Mouse (Mus musculus): ENCODE results near the gene BC035044.
A peak's percentile ranks its signal among the peaks of the same experiment; 100 is the strongest.
"Not testable (repeated sequence)": the region's sequence is repeated elsewhere in the genome, so short reads cannot be mapped to it uniquely, and the experiment has no call there.

The BC035044 gene

DNA sequence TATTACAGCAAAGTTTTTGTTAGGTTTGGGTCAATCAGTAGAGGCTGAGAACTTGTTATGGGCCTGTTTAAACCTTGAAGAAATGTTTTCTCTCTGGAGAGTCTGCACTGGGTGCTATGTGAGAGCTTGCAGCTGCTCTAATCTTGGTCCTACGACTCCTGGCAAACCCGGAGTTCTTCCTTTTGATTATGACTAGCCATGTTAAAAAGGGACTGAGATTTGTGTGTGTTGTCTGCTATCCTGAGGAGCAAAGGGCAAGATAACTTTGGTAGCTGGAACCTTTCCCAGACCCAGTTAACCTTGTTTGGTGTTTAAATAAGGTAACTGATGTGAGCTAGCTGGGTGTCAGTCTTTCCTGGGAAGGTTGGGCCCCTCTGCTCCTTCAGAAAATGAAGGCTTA is 40.3 kb downstream of the BC035044 start:
- DNase-seq (ENCODE audit: low spot score) = no peak

DNA sequence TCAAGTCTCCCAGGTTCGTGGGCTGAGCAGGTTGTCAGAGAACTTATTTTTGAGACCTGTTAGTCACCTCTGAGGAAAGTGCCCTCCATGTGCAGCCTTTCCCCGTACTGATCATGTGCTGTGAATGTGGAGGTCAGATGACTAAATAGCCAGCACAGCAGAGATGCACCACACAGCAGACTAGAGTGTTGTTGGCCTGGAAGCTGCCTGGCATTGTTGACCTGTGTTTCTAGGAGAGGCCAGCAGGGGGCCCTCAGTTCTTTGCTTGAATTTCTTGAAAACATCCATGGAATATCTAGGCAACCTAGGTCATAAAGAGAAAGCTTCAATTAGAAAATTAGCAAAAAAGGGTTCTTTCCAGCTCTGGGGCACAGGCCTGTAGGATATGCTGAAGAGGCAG is 41.0 kb downstream of the BC035044 start:
- no peak for DNase-seq (ENCODE audit: low spot score)

DNA sequence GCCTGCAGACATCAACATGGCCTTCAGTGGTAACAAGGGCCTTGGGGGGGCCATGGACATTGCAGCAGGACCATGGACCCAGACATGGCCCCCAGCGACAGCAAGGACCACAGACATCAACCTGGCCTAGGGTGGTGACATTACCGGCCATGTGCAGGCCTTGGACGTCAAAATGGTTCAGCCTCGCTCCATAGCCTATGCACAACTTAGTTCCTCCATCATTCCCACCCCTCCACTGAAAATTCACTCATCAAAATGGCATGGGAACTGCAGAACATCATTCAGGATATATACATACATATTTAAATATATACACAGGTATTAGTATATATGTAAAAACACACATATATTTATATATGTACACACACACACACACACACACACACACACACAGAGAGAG is 43.5 kb downstream of the BC035044 start:
- DNase-seq (ENCODE audit: low spot score) = no peak

DNA sequence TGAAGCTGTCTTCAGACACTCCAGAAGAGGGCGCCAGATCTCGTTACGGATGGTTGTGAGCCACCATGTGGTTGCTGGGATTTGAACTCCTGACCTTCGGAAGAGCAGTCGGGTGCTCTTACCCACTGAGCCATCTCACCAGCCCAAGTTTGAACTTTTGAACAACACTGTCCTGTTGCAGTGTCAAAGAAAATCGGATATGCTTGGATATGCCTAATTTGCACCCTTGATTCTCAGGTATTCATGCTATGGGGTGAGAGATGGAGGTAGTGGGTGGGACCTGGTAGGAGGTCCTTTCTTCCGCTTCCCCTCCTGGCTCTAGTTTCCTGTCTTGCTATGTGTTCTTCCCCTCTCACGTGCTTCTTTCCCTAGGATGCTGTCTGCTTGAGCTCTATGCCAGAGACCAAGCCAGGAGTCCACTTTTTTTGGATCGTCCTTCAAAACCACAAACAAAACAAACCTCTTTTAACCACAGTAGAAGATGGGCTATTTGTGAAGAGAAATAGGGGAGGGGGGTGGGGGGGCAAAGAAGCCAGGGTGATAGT is 44.9 kb downstream of the BC035044 start:
- DNase-seq (ENCODE audit: low spot score) = no peak

DNA sequence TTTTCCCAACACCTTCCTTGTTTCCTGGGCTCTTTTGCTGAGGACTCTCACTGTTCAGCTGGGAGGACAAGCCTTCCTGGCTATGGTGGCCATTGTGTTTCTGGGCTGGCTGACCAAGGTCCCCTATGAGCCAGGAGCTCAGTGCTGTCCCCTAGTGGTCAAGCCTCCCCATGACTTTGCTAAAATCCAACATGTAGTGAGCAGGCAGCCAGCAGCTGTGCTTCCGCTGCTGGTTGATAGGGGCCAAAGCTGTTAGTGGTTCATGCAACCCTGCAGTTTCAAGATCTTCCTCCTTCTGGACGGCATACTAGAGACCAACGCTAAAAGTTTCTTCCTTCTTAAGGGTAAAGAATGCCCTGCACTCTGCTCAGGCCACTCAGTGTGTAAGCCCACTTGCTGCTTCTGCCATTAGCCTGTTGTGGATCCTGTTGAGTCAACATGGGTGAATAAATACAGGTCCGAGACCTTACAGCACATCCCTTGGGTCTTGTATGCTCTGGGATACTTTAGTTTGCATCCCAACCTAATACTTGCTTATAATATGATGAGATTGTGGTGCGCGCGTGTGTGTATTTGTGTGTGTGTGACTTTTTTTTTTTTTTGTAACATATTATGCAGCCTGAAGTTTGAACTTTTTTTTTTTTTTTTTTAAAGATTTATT is 45.5 kb downstream of the BC035044 start:
- DNase-seq (ENCODE audit: low spot score) = peak; percentile 86

DNA sequence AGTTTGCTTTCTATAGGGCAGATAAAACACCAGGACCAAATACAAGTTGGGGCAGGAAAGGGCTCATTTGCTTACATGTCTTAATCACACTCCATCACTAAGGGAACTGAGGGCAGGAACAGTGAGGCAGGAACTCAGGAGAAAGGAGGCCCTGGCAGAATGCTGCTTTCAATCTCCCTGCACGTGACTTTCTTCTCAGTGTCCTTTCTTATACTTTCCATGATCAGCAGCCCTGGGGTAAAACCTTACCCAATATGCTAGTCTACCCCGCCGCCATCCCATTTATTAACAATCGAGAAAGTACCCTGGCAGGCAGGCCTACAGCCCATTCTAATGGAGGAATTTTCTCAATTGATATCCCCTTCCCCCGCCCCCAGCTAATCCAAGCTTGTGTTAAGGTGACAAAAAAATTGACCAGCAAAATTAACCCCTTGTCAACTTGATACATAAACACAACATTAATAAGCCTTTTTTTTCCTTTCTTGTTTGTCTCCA is 46.3 kb downstream of the BC035044 start:
- DNase-seq (ENCODE audit: low spot score) = no peak

DNA sequence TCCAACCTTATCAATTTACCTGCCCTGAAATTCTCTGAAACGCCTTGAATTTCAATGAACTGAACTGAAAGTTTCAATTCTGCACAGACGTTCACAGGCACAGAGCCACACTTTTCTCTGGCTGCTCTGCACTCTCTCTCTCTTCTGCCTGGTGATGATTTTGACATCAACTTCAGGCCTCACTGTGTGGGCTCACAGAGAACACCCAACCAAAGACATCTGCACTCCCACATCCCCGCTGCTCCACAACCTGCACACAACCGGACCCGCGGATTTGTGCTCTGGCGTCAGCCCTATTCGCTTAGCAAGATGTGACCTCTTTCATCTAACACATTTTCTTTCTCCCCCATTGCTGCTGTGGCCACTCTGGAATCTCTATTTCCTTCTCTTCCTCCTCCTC is 46.8 kb downstream of the BC035044 start:
- no peak for DNase-seq (ENCODE audit: low spot score)

DNA sequence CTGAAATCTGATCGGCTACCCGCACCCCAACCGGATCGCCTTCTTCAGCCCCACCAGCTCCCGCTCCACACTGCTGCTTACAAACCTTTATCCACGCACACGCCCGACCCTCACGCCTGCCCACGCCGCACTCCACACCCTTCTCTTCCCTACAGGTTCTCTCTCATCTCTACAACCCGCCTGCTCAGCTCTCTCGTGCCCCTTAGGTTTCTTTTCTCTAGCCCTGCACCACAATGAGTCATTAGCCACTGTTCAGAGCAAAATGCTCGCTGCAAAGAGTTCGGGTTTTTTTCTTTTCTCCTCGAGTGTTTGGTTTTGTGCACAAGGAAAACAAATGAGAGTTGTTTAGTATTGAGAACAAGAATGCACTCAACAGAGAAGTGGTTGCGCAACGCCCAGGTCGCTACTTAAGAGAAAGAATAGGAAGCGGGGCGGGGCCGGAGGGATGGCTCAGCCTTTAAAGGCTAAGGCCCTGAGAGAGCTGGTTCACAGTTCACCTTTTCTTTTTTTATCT is 47.4 kb downstream of the BC035044 start:
- DNase-seq (ENCODE audit: low spot score) = peak; percentile 56

DNA sequence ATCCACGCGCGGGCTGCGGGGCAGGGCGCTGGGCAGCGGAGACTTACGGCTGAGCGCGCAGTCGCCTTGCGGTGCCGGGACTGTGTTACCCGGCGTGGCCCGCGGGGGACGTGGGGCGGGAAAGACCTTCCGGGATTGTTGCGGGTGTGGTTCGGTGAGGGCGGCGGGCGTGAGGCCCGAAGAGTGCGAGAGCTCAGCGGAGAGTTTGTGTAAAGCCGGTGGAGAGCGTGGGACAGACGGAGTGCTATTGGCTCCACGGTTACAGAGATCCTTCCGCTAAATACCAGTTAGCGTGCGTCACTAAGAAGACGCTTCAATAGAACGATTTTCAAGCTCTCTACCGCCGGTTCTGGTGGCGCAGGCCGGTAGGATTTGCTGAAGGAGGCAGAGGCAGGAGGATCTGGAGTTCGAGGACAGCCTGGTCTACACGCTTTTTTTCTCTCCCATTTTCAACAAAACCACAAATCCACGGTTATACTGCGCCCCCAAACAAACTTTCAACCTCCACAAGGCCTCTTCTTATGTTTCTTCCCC is 47.9 kb downstream of the BC035044 start:
- DNase-seq (ENCODE audit: low spot score) = peak; percentile 92

DNA sequence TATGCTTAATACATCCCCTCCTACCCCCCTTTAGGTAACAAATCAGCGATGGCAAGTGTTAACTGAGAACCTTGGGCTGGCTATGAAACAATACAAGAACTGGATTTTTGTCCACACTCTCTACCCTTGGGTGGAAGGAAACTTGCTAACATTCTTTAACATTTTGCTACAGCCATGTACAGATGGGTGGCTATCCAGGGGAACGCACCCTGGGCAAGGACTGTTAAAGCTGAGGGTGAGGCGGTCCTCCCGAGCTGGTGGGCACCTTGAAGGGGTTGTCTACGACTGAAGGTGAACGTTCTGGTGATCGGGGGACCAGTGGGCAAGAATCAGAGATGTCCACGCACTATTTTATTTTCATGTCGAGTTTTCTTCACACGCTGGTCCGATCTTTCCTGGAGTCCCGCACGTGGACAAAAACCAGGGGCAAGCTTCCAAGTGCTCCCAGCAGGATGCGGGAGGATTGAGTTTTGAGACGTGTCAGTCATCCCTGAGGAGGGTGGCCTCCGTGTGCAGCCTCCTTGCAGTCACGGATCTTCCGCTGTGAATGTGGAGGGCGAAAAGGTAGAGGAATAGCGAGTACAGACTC is 48.5 kb downstream of the BC035044 start:
- no peak for DNase-seq (ENCODE audit: low spot score)

DNA sequence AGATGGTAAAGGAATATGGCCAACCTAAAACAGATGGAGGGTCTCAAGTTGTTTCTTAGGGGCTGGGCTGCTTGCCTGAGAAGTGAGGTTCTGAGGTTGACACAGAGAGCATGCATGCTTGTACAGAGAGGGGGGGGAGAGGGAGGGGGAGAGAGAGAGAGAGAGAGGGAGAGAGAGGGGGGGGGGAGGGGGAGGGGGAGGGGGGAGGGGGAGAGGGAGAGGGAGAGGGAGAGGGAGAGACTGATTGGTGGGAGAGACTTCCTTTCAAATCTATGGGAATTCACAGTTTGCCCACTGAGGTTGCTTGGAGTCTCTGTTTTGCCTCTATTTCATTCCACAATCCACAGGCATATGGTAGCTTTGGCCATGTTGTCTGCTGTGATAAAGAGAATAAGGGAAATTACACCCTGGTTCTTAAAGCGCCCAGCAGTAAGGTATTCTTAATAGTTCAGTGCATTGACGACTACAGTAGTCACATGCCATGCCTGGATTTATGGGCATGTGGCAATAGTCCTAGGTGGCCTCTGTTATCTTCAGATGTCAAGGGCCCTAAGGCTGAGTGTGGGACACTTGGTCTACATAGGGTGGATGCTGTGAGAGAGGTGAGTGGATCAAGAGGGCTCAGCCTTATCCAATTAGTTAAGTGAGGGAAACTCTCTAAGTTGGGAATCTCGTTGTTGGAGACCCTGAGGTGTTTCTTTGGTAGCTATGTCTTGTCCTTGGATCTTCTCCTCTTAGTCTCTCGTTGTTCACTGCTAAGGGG is 49.4 kb downstream of the BC035044 start:
- no peak for DNase-seq (ENCODE audit: low spot score)

DNA sequence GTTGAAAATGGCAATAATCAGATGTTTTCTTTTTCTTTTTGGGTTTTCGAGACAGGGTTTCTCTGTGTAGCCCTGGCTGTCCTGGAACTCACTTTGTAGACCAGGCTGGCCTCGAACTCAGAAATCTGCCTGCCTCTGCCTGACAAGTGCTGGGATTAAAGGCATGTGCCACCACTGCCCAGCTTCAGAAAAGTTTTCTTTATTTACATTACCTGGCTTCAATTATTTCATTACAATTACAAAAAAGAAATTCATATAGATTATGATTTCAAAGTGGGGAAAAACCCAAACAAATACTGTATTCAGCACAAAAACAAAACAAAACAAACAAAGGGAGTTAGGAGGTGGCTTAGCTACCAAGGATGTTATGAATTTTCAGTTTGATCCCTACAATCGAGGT is 50.3 kb downstream of the BC035044 start:
- DNase-seq (ENCODE audit: low spot score) = not testable (repeated sequence)

DNA sequence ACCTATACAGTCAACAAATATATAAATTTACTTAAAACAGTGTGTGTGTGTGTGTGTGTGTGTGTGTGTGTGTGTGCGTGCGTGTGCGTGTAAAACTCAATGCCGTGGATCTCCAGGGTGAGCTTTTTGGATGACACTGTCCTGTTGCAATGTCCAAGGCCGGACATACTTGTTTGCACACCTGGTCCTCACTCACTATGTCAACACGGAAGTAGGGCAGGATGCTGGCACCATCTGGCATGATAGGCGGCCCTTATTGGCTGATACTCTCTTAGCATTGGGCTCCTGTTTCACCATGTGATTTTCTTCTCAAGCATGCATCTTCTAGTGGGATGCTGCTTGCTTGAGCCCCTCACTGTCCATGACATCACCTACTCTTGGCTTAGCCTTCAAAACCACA is 51.0 kb downstream of the BC035044 start:
- DNase-seq (ENCODE audit: low spot score) = no peak

DNA sequence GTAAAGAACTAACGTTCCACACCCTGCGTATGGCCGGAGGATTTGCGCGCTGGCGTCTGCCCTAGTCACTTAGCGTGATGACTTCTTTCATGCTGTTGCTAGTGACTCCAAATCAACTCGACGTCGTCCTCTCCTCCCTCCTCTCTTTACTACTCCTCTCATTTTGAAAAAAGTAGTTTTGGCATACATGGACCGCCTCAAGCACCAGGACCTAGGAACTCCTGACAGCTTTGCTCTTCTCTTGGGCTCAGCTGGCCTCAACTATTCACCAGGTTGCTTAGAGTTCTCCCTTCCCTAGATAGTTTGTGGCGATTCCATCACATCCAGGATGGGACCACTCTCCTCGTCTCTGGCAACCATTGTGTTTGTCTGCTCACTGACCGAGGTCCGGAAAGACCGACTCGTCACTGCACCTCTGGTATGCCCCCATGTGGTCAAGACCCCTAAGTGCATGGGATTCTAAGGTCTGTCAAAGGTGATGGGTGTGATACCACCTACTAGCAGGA is 51.6 kb downstream of the BC035044 start:
- peak; percentile 78 for DNase-seq (ENCODE audit: low spot score)

DNA sequence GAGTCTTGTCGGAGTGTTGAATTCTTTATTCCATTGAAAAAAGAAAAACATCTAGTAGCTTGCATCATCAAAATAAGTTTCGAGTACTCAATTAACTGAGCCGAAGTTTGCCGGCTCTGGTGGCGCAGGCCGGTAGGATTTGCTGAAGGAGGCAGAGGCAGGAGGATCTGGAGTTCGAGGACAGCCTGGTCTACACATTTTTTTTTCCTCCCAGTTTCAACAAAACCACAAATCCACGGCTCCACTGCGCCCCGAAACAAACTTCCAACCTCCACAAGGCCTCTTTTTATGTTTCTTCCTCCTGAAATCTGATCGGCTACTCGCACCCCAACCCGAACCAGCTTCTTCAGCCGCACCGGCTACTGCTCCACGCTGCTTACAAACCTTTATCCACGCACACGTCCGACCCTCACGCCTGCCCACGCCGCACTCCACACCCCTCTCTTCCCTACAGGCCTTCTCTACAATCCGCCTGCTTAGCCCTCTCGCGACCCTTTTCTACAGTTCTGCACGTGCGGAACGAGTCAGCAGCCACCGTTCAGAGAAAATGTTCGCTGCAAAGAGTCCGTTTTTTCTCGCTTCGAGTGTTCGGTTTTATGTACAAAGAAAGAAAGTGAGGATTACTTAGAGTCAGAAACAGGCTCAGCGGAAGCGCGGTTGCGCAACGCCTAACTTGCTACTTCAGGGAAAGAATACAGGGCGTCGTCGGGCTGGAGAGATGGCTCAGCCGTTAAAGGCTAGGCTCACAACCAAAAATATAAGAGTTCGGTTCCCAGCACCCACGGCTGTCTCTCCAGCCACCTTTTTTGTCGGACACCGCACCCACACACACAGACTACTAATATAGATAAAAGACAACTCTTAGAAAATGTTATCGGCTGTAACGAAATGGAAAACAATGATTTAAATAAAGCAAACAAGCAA is 52.3 kb downstream of the BC035044 start:
- DNase-seq (ENCODE audit: low spot score) = peak; percentile 91

DNA sequence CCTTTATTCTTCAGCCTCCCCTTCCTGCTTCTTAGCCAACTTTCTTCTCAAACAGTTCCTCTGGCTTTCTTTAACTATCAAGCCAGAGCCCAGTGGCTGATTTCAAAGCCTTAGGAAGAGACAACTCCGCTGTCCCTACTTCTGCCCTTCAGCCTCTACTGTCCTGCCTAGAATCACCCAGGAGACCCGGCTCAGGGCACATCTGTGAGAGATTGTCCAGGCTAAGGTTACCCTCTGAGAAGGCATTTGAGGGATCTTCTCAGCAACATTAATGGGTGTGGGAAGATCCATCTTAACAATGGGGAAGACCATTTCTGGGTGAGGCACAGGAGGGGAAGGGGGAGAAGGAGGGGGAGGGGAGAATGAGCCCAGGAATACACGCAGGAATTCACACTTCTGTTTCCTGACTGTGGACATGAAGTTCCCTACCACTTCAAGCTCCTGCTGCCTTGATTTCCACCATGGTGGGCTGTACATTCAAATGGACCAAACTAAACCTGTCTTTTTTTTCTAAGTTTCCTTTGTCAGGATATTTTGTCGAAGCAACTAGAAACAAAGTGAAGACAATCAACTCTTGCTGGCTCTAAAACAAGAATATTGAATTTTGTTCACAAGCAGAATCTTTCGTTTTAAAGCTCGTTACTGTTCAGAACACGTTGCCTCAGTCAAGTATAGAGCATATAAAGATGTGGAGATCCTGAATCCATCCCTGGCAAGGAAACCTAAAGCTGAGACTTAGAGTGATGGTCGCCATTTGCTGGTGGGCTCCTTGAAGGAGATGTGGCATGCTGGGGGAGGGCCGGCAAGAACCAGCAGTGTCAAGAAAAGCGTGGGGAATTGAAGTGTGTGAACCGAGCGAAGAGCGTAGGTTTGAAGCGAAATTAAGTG is 53.2 kb downstream of the BC035044 start:
- DNase-seq (ENCODE audit: low spot score) = no peak

DNA sequence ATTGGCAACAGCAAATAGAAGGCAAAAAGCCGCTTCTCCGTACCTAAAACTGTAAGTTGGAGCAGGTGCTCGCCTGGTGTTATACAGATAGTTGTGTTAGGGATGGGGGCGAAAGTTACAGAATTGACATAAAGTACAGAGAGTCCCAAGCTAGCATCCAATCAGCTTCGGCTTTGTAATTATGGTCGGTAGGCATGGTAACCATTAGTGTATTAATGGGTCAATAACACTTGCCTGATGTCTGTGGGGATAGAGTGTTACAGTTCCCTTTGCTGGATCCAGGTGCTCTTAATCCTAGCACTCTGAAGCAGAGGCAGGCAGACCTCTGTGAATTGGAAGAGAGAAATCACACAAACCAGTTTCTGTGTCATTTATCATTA is 54.0 kb downstream of the BC035044 start:
- no peak for DNase-seq (ENCODE audit: low spot score)

DNA sequence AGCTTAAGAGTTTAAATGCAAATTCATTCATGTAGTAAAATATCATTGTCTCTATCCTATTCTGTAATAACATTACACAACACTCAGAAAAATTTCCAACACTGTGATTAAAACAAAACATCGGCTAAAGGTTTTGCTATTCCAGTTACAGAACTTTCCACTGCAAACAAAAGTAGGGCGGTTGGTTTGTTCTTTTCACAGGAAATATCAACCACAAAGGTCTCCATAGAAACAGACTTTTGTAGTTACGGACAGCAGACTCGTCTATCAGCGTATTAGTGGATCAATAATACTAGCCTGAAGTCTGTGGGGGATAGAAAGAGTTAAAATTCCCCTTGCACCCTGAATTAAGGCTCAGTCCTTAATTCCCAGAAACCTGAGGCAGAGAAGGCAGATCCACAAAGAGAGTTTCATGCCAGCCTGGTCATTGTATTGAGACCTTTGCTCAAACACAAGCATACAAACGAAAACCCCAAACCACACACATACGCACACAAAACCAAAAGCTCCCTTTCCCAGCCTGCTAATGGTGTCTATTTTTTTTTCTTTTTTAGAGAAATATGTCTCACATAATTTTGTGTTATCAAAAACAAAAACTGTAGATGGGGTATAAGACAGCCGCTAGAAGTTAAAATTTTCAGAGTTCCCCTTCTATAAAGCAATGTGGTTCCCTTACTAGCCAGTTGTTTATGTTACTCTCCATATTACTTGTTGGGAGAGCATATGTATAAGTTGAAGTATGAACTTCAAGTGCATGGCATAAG is 54.6 kb downstream of the BC035044 start:
- no peak for DNase-seq (ENCODE audit: low spot score)

DNA sequence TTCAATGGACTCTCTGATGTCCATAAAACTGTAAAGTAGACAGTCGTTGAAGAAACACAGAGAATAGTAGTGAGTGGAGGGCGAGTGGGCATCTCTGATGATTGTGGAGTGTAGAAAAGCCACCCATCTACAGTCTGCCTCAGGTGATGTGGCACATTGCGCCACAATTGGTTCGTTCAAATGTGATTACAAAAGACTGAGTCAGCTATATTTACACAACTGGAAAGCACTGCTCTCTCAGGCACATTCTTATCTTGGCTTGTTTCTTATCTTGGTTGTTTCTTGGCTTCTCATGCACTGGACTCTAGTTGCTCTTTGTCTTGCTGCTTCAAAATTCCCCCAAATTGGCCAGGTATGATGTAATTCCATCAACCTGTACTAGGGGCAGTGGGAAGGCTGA is 55.4 kb downstream of the BC035044 start:
- no peak for DNase-seq (ENCODE audit: low spot score)
